Mouse (Mus musculus): ENCODE measurements around the gene Elf3. TPM values are rescaled to one million over a fixed set of nuclear protein-coding genes. Genes with fewer than 3 reads are reported as not detected.

The Elf3 gene
- total RNA-seq (2017) = 0.19 TPM in 1 of 3 replicates, not detected in the others

- 0 out of 2 replicates have a peak, but pooled peaks have one; percentile 3 for ATAC-seq (replicated peaks; ENCODE audit: insufficient number of reproducible peaks, low FRiP score, low TSS enrichment, poor library complexity, severe bottlenecking)
These were observed at the start of gene Elf3 for GRCm38 (mm10) chr1:135258380-135259127. Gene Elf3, minus strand, starts transcription at chr1:135258568.

- no peak for ATAC-seq (replicated peaks; ENCODE audit: insufficient number of reproducible peaks, low FRiP score, low TSS enrichment, poor library complexity, severe bottlenecking)
These were observed 32.5 kb upstream of the Elf3 start for GRCm38 (mm10) chr1:135290908-135291307.

GRCm38 (mm10) chr1:135286311-135286710 lies 27.9 kb upstream of the Elf3 start:
- ATAC-seq (replicated peaks; ENCODE audit: insufficient number of reproducible peaks, low FRiP score, low TSS enrichment, poor library complexity, severe bottlenecking) = no peak

GRCm38 (mm10) chr1:135283826-135284291 lies 25.5 kb upstream of the Elf3 start, which contains the start of gene Rnpep:
Gene Rnpep, minus strand, starts transcription at chr1:135284084.
- ATAC-seq (replicated peaks; ENCODE audit: insufficient number of reproducible peaks, low FRiP score, low TSS enrichment, poor library complexity, severe bottlenecking) = 0 out of 2 replicates have a peak, but pooled peaks have one; percentile 24

GRCm38 (mm10) chr1:135283287-135283825 lies 25.0 kb upstream of the Elf3 start:
- ATAC-seq (replicated peaks; ENCODE audit: insufficient number of reproducible peaks, low FRiP score, low TSS enrichment, poor library complexity, severe bottlenecking) = no peak

GRCm38 (mm10) chr1:135282536-135283286 lies 24.3 kb upstream of the Elf3 start:
- peak; percentile 90 for ATAC-seq (replicated peaks; ENCODE audit: insufficient number of reproducible peaks, low FRiP score, low TSS enrichment, poor library complexity, severe bottlenecking)

GRCm38 (mm10) chr1:135281841-135282240 lies 23.5 kb upstream of the Elf3 start:
- ATAC-seq (replicated peaks; ENCODE audit: insufficient number of reproducible peaks, low FRiP score, low TSS enrichment, poor library complexity, severe bottlenecking) = no peak

- ATAC-seq (replicated peaks; ENCODE audit: insufficient number of reproducible peaks, low FRiP score, low TSS enrichment, poor library complexity, severe bottlenecking) = no peak
These were observed 22.3 kb upstream of the Elf3 start for GRCm38 (mm10) chr1:135280646-135281045.

GRCm38 (mm10) chr1:135271371-135271770 lies 13.0 kb upstream of the Elf3 start:
- no peak for ATAC-seq (replicated peaks; ENCODE audit: insufficient number of reproducible peaks, low FRiP score, low TSS enrichment, poor library complexity, severe bottlenecking)

- ATAC-seq (replicated peaks; ENCODE audit: insufficient number of reproducible peaks, low FRiP score, low TSS enrichment, poor library complexity, severe bottlenecking) = peak; percentile 49
These were observed 9.5 kb upstream of the Elf3 start for GRCm38 (mm10) chr1:135267663-135268446.

- peak; percentile 65 for ATAC-seq (replicated peaks; ENCODE audit: insufficient number of reproducible peaks, low FRiP score, low TSS enrichment, poor library complexity, severe bottlenecking)
These were observed 7.5 kb upstream of the Elf3 start for GRCm38 (mm10) chr1:135265834-135266233.

- no peak for ATAC-seq (replicated peaks; ENCODE audit: insufficient number of reproducible peaks, low FRiP score, low TSS enrichment, poor library complexity, severe bottlenecking)
These were observed 4.9 kb upstream of the Elf3 start for GRCm38 (mm10) chr1:135263316-135263715.

- ATAC-seq (replicated peaks; ENCODE audit: insufficient number of reproducible peaks, low FRiP score, low TSS enrichment, poor library complexity, severe bottlenecking) = no peak
These were observed 4.0 kb upstream of the Elf3 start for GRCm38 (mm10) chr1:135262329-135262728.

GRCm38 (mm10) chr1:135260931-135261330 lies 2.6 kb upstream of the Elf3 start:
- no peak for ATAC-seq (replicated peaks; ENCODE audit: insufficient number of reproducible peaks, low FRiP score, low TSS enrichment, poor library complexity, severe bottlenecking)

- ATAC-seq (replicated peaks; ENCODE audit: insufficient number of reproducible peaks, low FRiP score, low TSS enrichment, poor library complexity, severe bottlenecking) = peak; percentile 53
These were observed 714 bp upstream of the Elf3 start for GRCm38 (mm10) chr1:135259128-135259436.

- ATAC-seq (replicated peaks; ENCODE audit: insufficient number of reproducible peaks, low FRiP score, low TSS enrichment, poor library complexity, severe bottlenecking) = no peak
These were observed 2.1 kb downstream of the Elf3 start for GRCm38 (mm10) chr1:135256299-135256698.

GRCm38 (mm10) chr1:135252854-135253253 lies 5.5 kb downstream of the Elf3 start:
- ATAC-seq (replicated peaks; ENCODE audit: insufficient number of reproducible peaks, low FRiP score, low TSS enrichment, poor library complexity, severe bottlenecking) = no peak

- ATAC-seq (replicated peaks; ENCODE audit: insufficient number of reproducible peaks, low FRiP score, low TSS enrichment, poor library complexity, severe bottlenecking) = no peak
These were observed 7.0 kb downstream of the Elf3 start for GRCm38 (mm10) chr1:135251405-135251804.

- ATAC-seq (replicated peaks; ENCODE audit: insufficient number of reproducible peaks, low FRiP score, low TSS enrichment, poor library complexity, severe bottlenecking) = no peak
These were observed 7.7 kb downstream of the Elf3 start for GRCm38 (mm10) chr1:135250706-135251105.
